Mouse (Mus musculus) heart, embryonic 14.5 days (tissue): ENCODE measurements around the gene Prkg2. TPM values are rescaled to one million over a fixed set of nuclear protein-coding genes. Genes with fewer than 3 reads are reported as not detected.
A peak's percentile ranks its signal among the peaks of the same experiment; 100 is the strongest.

ENCODE experiments used
- ATAC-seq: fragments of 200-750 bp; cut with Nextera tagmentation; 2 replicates; pipeline ENCODE4 v1.8.0; 2017; ENCODE audit warnings: low read depth, moderate TSS enrichment; ENCODE audit not compliant: insufficient number of reproducible peaks, insufficient read depth, low FRiP score
- H3K27ac ChIP-seq, 2 experiments: fragments of 200-500 bp in 1 of 2; fragments of 300-500 bp in 1 of 2; sonication (generic) in 1 of 2; replicated peaks in 1 of 2; 2 replicates each; pipeline ENCODE4 v1.5.1; 2012 to 2014; ENCODE audit warnings: low read depth in 2 of 2, low read length in 2 of 2, control low read depth in 1 of 2, mild to moderate bottlenecking in 1 of 2, mixed read lengths in 1 of 2; ENCODE audit not compliant: control insufficient read depth in 1 of 2, insufficient read depth in 1 of 2
- H3K27me3 ChIP-seq: fragments of 300-500 bp; sonication (generic); 2 replicates; pipeline ENCODE4 v1.6.1; 2014; ENCODE audit warnings: mild to moderate bottlenecking, low read length, control low read depth; ENCODE audit not compliant: control insufficient read depth, insufficient read depth
- H3K36me3 ChIP-seq: fragments of 300-500 bp; sonication (generic); 2 replicates; pipeline ENCODE4 v1.6.1; 2014; ENCODE audit warnings: mild to moderate bottlenecking, control low read depth, low read length, mixed read lengths; ENCODE audit not compliant: control insufficient read depth, insufficient read depth
- H3K4me1 ChIP-seq, 2 experiments: fragments of 200-500 bp in 1 of 2; fragments of 300-500 bp in 1 of 2; sonication (generic) in 1 of 2; 2 replicates each; pipeline ENCODE4 v1.6.1; 2012 to 2014; ENCODE audit warnings: low read length in 2 of 2, control low read depth in 1 of 2, mixed read lengths in 1 of 2; ENCODE audit not compliant: control insufficient read depth in 2 of 2, insufficient read depth in 2 of 2
- H3K4me2 ChIP-seq: fragments of 300-500 bp; sonication (generic); 2 replicates; pipeline ENCODE4 v1.6.1; 2014; ENCODE audit warnings: mild to moderate bottlenecking, low read length
- H3K4me3 ChIP-seq, 2 experiments: fragments of 200-500 bp in 1 of 2; fragments of 300-500 bp in 1 of 2; sonication (generic) in 1 of 2; 2 replicates each; pipeline ENCODE4 v1.5.1; 2012 to 2014; ENCODE audit warnings: low read length in 2 of 2, mild to moderate bottlenecking in 2 of 2, control low read depth in 1 of 2, low read depth in 1 of 2, moderate library complexity in 1 of 2; ENCODE audit not compliant: control insufficient read depth in 1 of 2, insufficient read depth in 1 of 2
- H3K9ac ChIP-seq: fragments of 300-500 bp; sonication (generic); 2 replicates; pipeline ENCODE4 v1.6.1; 2014; ENCODE audit warnings: mild to moderate bottlenecking, low read length
- H3K9me3 ChIP-seq: fragments of 300-500 bp; sonication (generic); 2 replicates; pipeline ENCODE4 v1.6.1; 2016; ENCODE audit warnings: low read length, control low read depth; ENCODE audit not compliant: control insufficient read depth
- WGBS: fragments of 180-500 bp; shearing (Covaris S2); extraction: QIAGEN DNeasy Blood & Tissue Kit; methylation state at CpG from one replicate; pipeline ENCODE4 v1.1.7; 2014; 5-methylcytosine and 5-hydroxymethylcytosine counted together
- polyA plus RNA-seq: library from polyadenylated mRNA; unstranded; fragments of >200 nt; fragmentation: Nextera tagmentation; extraction: Ambion mirVana; gene quantifications from 2 replicates; pipeline ENCODE4 v1.2.1, GENCODE M21; 2014

The Prkg2 gene
- polyA plus RNA-seq, 1 experiment from 2014 or later, result 0.24 TPM

- Histone ChIP-seq H3K27ac (no peak overlapping the region), H3K4me3 (no peak overlapping the region), H3K4me2 (no peak overlapping the region), H3K4me1 (no peaks in the 10 kb centered on the region; a peak in 1 of 4 replicates), H3K27me3 (no peaks in the 10 kb centered on the region), H3K9me3 (no peaks in the 10 kb centered on the region), H3K9ac (no peak overlapping the region), H3K36me3 (no peaks in the 10 kb centered on the region)
- ATAC-seq, result no peak
- WGBS, result 83% methylated on average over 9 of the region's 9 CpGs
Observed at GRCm38 (mm10) chr5:98939116-98939515, 98.0 kb downstream of the Prkg2 start.

GRCm38 (mm10) chr5:98937879-98938278 is 99.3 kb downstream of the Prkg2 start:
- WGBS, result 66% methylated on average over 4 of the region's 4 CpGs
- H3K4me2 ChIP-seq, result no peak overlapping the region
- H3K27ac ChIP-seq, result no peak overlapping the region
- no peaks in the 10 kb centered on the region for H3K36me3 ChIP-seq
- H3K9me3 ChIP-seq, result no peaks in the 10 kb centered on the region
- no peak for ATAC-seq
- no peak overlapping the region for H3K9ac ChIP-seq
- no peak overlapping the region for H3K4me3 ChIP-seq
- H3K27me3 ChIP-seq, result no peaks in the 10 kb centered on the region
- H3K4me1 ChIP-seq, result no peaks in the 10 kb centered on the region; a peak in 1 of 4 replicates

GRCm38 (mm10) chr5:98936650-98937049 is 100.5 kb downstream of the Prkg2 start:
- Histone ChIP-seq H3K27me3 (no peaks in the 10 kb centered on the region), H3K4me1 (no peaks in the 10 kb centered on the region; a peak in 1 of 4 replicates), H3K9me3 (no peaks in the 10 kb centered on the region), H3K36me3 (no peaks in the 10 kb centered on the region), H3K9ac (no peak overlapping the region), H3K4me2 (no peak overlapping the region), H3K27ac (no peak overlapping the region), H3K4me3 (no peak overlapping the region)
- WGBS, result 10% methylated on average over 2 of the region's 2 CpGs
- no peak for ATAC-seq

- Histone ChIP-seq H3K4me2 (peak overlapping the region; percentile 53), H3K4me3 (no peak overlapping the region), H3K9ac (no peak overlapping the region), H3K9me3 (no peaks in the 10 kb centered on the region), H3K4me1 (no peaks in the 10 kb centered on the region; a peak in 1 of 4 replicates), H3K27me3 (no peaks in the 10 kb centered on the region), H3K36me3 (no peaks in the 10 kb centered on the region), H3K27ac (no peak overlapping the region)
- 46% methylated on average over 8 of the region's 8 CpGs for WGBS
- peak; percentile 35; the same call in 1 of the 2 replicates for ATAC-seq
Observed at GRCm38 (mm10) chr5:98935930-98936329, 101.2 kb downstream of the Prkg2 start.

- no peaks in the 10 kb centered on the region for H3K27me3 ChIP-seq
- no peak overlapping the region for H3K9ac ChIP-seq
- H3K27ac ChIP-seq, result no peak overlapping the region
- no peaks in the 10 kb centered on the region for H3K9me3 ChIP-seq
- H3K4me3 ChIP-seq, result no peak overlapping the region
- no peak for ATAC-seq
- no peaks in the 10 kb centered on the region for H3K36me3 ChIP-seq
- H3K4me1 ChIP-seq, result no peaks in the 10 kb centered on the region
- no peak overlapping the region for H3K4me2 ChIP-seq
- WGBS, result 76% methylated on average over 3 of the region's 3 CpGs
Observed at GRCm38 (mm10) chr5:98922921-98923320, 114.2 kb downstream of the Prkg2 start.

- no peak for ATAC-seq
- Histone ChIP-seq H3K36me3 (no peaks in the 10 kb centered on the region), H3K27ac (no peak overlapping the region), H3K27me3 (no peaks in the 10 kb centered on the region), H3K9ac (no peak overlapping the region), H3K4me1 (no peaks in the 10 kb centered on the region), H3K4me2 (no peak overlapping the region), H3K4me3 (no peak overlapping the region), H3K9me3 (no peaks in the 10 kb centered on the region)
- WGBS, result 77% methylated on average over 1 of the region's 1 CpGs
Observed at GRCm38 (mm10) chr5:98921608-98922007, 115.5 kb downstream of the Prkg2 start.

GRCm38 (mm10) chr5:98918716-98919115 is 118.4 kb downstream of the Prkg2 start:
- Histone ChIP-seq H3K9ac (no peak overlapping the region), H3K27me3 (no peaks in the 10 kb centered on the region), H3K36me3 (no peaks in the 10 kb centered on the region), H3K4me3 (no peak overlapping the region), H3K4me1 (no peaks in the 10 kb centered on the region), H3K27ac (no peak overlapping the region), H3K4me2 (no peak overlapping the region), H3K9me3 (no peaks in the 10 kb centered on the region)
- no peak for ATAC-seq
- WGBS, result 87% methylated on average over 5 of the region's 5 CpGs

- no peak for ATAC-seq
- Histone ChIP-seq H3K27me3 (no peaks in the 10 kb centered on the region), H3K4me3 (no peak overlapping the region), H3K36me3 (no peaks in the 10 kb centered on the region), H3K9ac (no peak overlapping the region), H3K27ac (no peak overlapping the region), H3K4me2 (no peak overlapping the region), H3K4me1 (no peaks in the 10 kb centered on the region), H3K9me3 (0 out of 2 replicates have a peak, but pooled peaks cover 3% of the 10 kb centered on the region)
- WGBS, result 52% methylated on average over 4 of the region's 4 CpGs
Observed at GRCm38 (mm10) chr5:98902339-98902738, 134.8 kb downstream of the Prkg2 start.
